Mouse (Mus musculus) bone marrow macrophage, adult 2 months (primary cell): ENCODE data around the gene Iscu.

Experiments
- CTCF ChIP-seq: IDR thresholded peaks from 2 replicates; pipeline ENCODE4 v1.5.1; 2012; ENCODE audit warnings: low read depth, mild to moderate bottlenecking, low read length, moderate library complexity
- POLR2A ChIP-seq: IDR thresholded peaks from 2 replicates; pipeline ENCODE4 v1.6.1; 2012; ENCODE audit warnings: mild to moderate bottlenecking, low read depth, low read length, borderline replicate concordance

DNA sequence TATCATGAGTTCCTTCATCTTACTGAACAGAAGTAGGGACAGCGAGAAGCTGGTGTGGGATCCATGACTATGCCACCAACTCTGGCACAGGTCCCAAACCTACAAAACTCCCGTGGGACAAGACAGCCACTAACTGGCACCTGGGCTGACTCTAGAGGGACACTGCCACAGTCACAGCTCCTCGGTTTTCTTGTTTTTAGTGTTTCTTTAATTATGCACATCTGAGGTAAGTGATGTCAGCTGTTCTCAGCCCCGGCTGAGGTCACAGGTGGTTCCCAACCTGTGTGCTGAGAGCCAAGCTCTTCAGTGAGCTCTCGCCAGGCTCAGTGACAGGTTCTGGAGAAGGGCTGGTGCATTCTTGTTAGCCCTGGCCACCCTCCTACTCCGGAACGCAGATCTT, 8.1 kb upstream of the Iscu start:
- TF ChIP-seq CTCF (no peak), POLR2A (no peak)
